Mouse (Mus musculus) c-Kit-positive CD71-negative TER-119-negative erythroid progenitor cells, embryonic 14.5 days (primary cell): ENCODE results near the gene Ncoa7.
A peak's percentile ranks its signal among the peaks of the same experiment; 100 is the strongest.
"Not testable (repeated sequence)": the region's sequence is repeated elsewhere in the genome, so short reads cannot be mapped to it uniquely, and the experiment has no call there.

Experiments
- DNase-seq: peaks from one replicate; pipeline ENCODE4 v3.0.0-alpha.2; 2013; ENCODE audit warnings: low read depth

Ncoa7 gene

GRCm38 (mm10) chr10:30660564-30661328 lies 142.4 kb downstream of the Ncoa7 start:
- DNase-seq, result peak; percentile 14

- DNase-seq, result peak; percentile 28
Measured at GRCm38 (mm10) chr10:30655655-30656054, 147.5 kb downstream of the Ncoa7 start.

GRCm38 (mm10) chr10:30647681-30648080 lies 155.4 kb downstream of the Ncoa7 start:
- DNase-seq, result no peak

- no peak for DNase-seq
Measured at GRCm38 (mm10) chr10:30638216-30638615, 164.9 kb downstream of the Ncoa7 start.

- DNase-seq, result not testable (repeated sequence)
Measured at GRCm38 (mm10) chr10:30636474-30637154, 166.5 kb downstream of the Ncoa7 start.

- DNase-seq, result no peak
Measured at GRCm38 (mm10) chr10:30632718-30633117, 170.4 kb downstream of the Ncoa7 start.

GRCm38 (mm10) chr10:30629977-30630376 lies 173.1 kb downstream of the Ncoa7 start:
- DNase-seq, result no peak

- DNase-seq, result no peak
Measured at GRCm38 (mm10) chr10:30629513-30629912, 173.6 kb downstream of the Ncoa7 start, which contains the start of gene Hint3. Gene Hint3 (minus strand): TSS chr10:30629632.

GRCm38 (mm10) chr10:30628444-30628843 lies 174.7 kb downstream of the Ncoa7 start:
- DNase-seq, result not testable (repeated sequence)

GRCm38 (mm10) chr10:30627548-30627947 lies 175.6 kb downstream of the Ncoa7 start:
- DNase-seq, result no peak

GRCm38 (mm10) chr10:30624161-30625019 lies 178.7 kb downstream of the Ncoa7 start:
- DNase-seq, result no peak

GRCm38 (mm10) chr10:30622928-30623327 lies 180.2 kb downstream of the Ncoa7 start:
- DNase-seq, result no peak

GRCm38 (mm10) chr10:30618918-30619210 lies 184.3 kb downstream of the Ncoa7 start:
- no peak for DNase-seq

GRCm38 (mm10) chr10:30618091-30618917 lies 184.8 kb downstream of the Ncoa7 start:
- peak; percentile 96 for DNase-seq

- DNase-seq, result no peak
Measured at GRCm38 (mm10) chr10:30613039-30613438, 190.1 kb downstream of the Ncoa7 start.

- no peak for DNase-seq
Measured at GRCm38 (mm10) chr10:30609614-30610013, 193.5 kb downstream of the Ncoa7 start.

- DNase-seq, result no peak
Measured at GRCm38 (mm10) chr10:30608109-30608508, 195.0 kb downstream of the Ncoa7 start.

- peak; percentile 75 for DNase-seq
Measured at GRCm38 (mm10) chr10:30600542-30600966, 202.6 kb downstream of the Ncoa7 start, which contains the start of gene Trmt11. Gene Trmt11 (minus strand): TSS chr10:30600749.

- DNase-seq, result no peak
Measured at GRCm38 (mm10) chr10:30600094-30600534, 203.0 kb downstream of the Ncoa7 start.

- no peak for DNase-seq
Measured at GRCm38 (mm10) chr10:30587037-30587436, 216.1 kb downstream of the Ncoa7 start.

GRCm38 (mm10) chr10:30585691-30586090 lies 217.4 kb downstream of the Ncoa7 start:
- no peak for DNase-seq
